Mouse (Mus musculus): Measurements from ENCODE around the gene Nfkbia.

- TF ChIP-seq CTCF (IDR thresholded peaks at IDR 0.05; ENCODE audit: low read depth) (no peak), EP300 (IDR thresholded peaks at IDR 0.05; ENCODE audit: low read depth) (no peak)
Measured at GRCm38 (mm10) chr12:55539157-55539556, 46.7 kb upstream of the Nfkbia start.

Measured in liver, postnatal 0 days (tissue).